Mouse (Mus musculus): ENCODE data around the gene Ctr9.

DNA sequence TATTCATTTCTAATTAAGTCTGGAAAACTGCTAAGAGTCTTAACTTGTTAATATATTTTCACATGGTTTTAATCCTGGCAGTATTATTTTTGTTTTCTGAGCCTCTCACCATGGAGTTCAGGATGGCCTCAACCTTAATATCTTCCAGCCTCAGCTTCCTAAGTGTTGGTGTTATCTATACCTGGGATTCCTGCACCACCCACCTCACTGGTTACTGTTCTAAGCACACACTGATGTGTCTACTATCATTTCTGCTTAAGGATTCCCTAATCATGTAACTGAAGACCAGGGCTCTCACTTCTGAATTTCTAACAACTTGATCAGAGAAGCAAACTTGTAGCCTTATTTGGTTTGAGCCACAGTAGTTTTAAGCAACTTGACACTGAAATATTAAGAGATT is 56.4 kb downstream of the Ctr9 start:
- TF ChIP-seq CTCF (IDR thresholded peaks at IDR 0.05; ENCODE audit: control insufficient read depth, insufficient read depth, low read length) (no peak), POLR2A (IDR thresholded peaks at IDR 0.05; ENCODE audit: borderline replicate concordance, control insufficient read depth, low read depth, low read length) (no peak)

Data from bone marrow, adult 2 months (tissue).